Mouse (Mus musculus) MEL (cell line): ENCODE measurements at regions not wholly inside any gene's neighbourhood (a gene's known extent, or its start where the extent isn't known, plus 50 kb on each side); places are given as distances from the start of the nearest gene placed in this dataset.

Source experiments
- ELF1 ChIP-seq: IDR thresholded peaks from 2 replicates; pipeline ENCODE4 v1.6.1; 2014; ENCODE audit warnings: low read depth, mild to moderate bottlenecking, inconsistent platforms, low read length, improper control_type of control experiment, moderate library complexity
- POLR2A ChIP-seq, 2 experiments: IDR thresholded peaks; 2 replicates each; pipeline ENCODE4 v1.6.1; 2011 to 2012; ENCODE audit warnings: low read length in 2 of 2, mild to moderate bottlenecking in 2 of 2, control low read depth in 1 of 2, improper control_type of control experiment in 1 of 2, low read depth in 1 of 2, moderate library complexity in 1 of 2; ENCODE audit not compliant: control insufficient read depth in 1 of 2, insufficient read depth in 1 of 2, poor library complexity in 1 of 2
- POLR2AphosphoS5 ChIP-seq: IDR thresholded peaks from 2 replicates; pipeline ENCODE4 v1.6.1; 2012; ENCODE audit warnings: low read depth, borderline replicate concordance, mild to moderate bottlenecking, inconsistent platforms, low read length, moderate library complexity, mixed read lengths

DNA sequence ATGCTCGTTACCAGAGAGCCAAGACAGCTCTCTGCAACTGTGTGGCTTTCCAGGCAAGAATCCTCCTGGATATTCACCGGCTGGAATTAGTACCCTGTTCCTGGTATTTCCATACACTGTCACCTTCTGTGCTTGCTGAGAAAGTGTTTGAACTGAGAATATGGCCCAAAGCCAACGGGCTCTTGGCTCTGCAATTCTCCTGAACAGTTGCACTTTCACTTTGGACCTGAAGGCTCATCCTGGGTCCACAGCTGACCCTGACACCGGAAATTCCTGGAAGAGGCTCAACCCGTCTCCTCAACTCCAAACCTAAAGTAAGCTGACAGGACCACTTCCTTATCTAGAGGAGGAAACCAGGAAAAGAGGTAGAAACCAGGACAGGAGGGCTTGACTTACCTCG, 69.7 kb upstream of the Ipo5 start:
- no peak for TF ChIP-seq POLR2A (IDR thresholded peaks at IDR 0.05; ENCODE audit: control insufficient read depth in 1 of 2, insufficient read depth in 1 of 2, low read depth in 1 of 2, low read length in 2 of 2, poor library complexity in 1 of 2)
- no peak for TF ChIP-seq POLR2AphosphoS5
- TF ChIP-seq ELF1 = no peak
